Mouse (Mus musculus) midbrain, embryonic 11.5 days (tissue): ENCODE measurements around the gene Csnk2a1. TPM values are rescaled to one million over a fixed set of nuclear protein-coding genes. Genes with fewer than 3 reads are reported as not detected.

Experiments used
- ATAC-seq: fragments of 200-750 bp; cut with Nextera tagmentation; 2 replicates; pipeline ENCODE4 v1.8.0; 2017; ENCODE audit warnings: moderate TSS enrichment, moderate library complexity; ENCODE audit not compliant: low FRiP score
- DNase-seq: peaks from one replicate; pipeline ENCODE4 v3.0.0; 2015; ENCODE audit warnings: low spot score; ENCODE audit errors: missing footprints
- H3K27ac ChIP-seq: fragments of 300-500 bp; sonication (generic); 2 replicates; pipeline ENCODE4 v1.5.1; 2014; ENCODE audit warnings: low read depth, low read length
- H3K27me3 ChIP-seq: fragments of 300-500 bp; sonication (generic); 2 replicates; pipeline ENCODE4 v1.6.1; 2014; ENCODE audit warnings: mild to moderate bottlenecking, low read length, moderate library complexity, mixed read lengths; ENCODE audit not compliant: control insufficient read depth, insufficient read depth
- H3K36me3 ChIP-seq: fragments of 300-500 bp; sonication (generic); 2 replicates; pipeline ENCODE4 v1.6.1; 2014; ENCODE audit warnings: mild to moderate bottlenecking, low read length, moderate library complexity, mixed read lengths; ENCODE audit not compliant: control insufficient read depth, insufficient read depth
- H3K4me1 ChIP-seq: fragments of 300-500 bp; sonication (generic); 2 replicates; pipeline ENCODE4 v1.6.1; 2014; ENCODE audit warnings: low read length; ENCODE audit not compliant: control insufficient read depth, insufficient read depth
- H3K4me2 ChIP-seq: fragments of 300-500 bp; sonication (generic); 2 replicates; pipeline ENCODE4 v1.6.1; 2014; ENCODE audit warnings: mild to moderate bottlenecking, moderate library complexity
- H3K4me3 ChIP-seq: fragments of 300-500 bp; sonication (generic); 2 replicates; pipeline ENCODE4 v1.5.1; 2014; ENCODE audit warnings: low read depth, low read length
- H3K9ac ChIP-seq: fragments of 300-500 bp; sonication (generic); 2 replicates; pipeline ENCODE4 v1.6.1; 2014; ENCODE audit warnings: low read length
- H3K9me3 ChIP-seq: fragments of 300-500 bp; sonication (generic); 2 replicates; pipeline ENCODE4 v1.6.1; 2016; ENCODE audit warnings: low read length; ENCODE audit not compliant: control insufficient read depth
- WGBS: fragments of 180-500 bp; shearing (Covaris S2); extraction: QIAGEN DNeasy Blood & Tissue Kit; methylation state at CpG from one replicate; pipeline ENCODE4 v1.1.7; 2014; 5-methylcytosine and 5-hydroxymethylcytosine counted together
- polyA plus RNA-seq: library from polyadenylated mRNA; unstranded; fragments of >200 nt; fragmentation: Nextera tagmentation; extraction: Ambion mirVana; gene quantifications from 2 replicates; pipeline ENCODE4 v1.2.1, GENCODE M21; 2014

The Csnk2a1 gene
- polyA plus RNA-seq, 1 experiment from 2014 or later, result 63.8 TPM

GRCm38 (mm10) chr2:152223521-152224300, 2.9 kb upstream of the Csnk2a1 start:
- Histone ChIP-seq H3K4me3 (no peak overlapping the region), H3K27me3 (no peaks in the 10 kb centered on the region), H3K4me1 (peaks cover 15% of the 10 kb centered on the region), H3K4me2 (no peak overlapping the region), H3K9me3 (no peaks in the 10 kb centered on the region), H3K9ac (no peak overlapping the region), H3K36me3 (no peaks in the 10 kb centered on the region), H3K27ac (no peak overlapping the region)
- ATAC-seq (no peak), DNase-seq (no peak)
- 69% methylated on average over 8 of the region's 8 CpGs for WGBS

- Histone ChIP-seq H3K9ac (peak overlapping the region; percentile 96; the same call in 1 of the 2 replicates), H3K4me1 (peaks cover 15% of the 10 kb centered on the region), H3K36me3 (no peaks in the 10 kb centered on the region), H3K9me3 (no peaks in the 10 kb centered on the region), H3K4me2 (no peak overlapping the region), H3K4me3 (no peak overlapping the region), H3K27me3 (no peaks in the 10 kb centered on the region), H3K27ac (no peak overlapping the region)
- DNase-seq (no peak), ATAC-seq (no peak)
- WGBS, result 79% methylated on average over 7 of the region's 7 CpGs
These were observed 1.1 kb upstream of the Csnk2a1 start for GRCm38 (mm10) chr2:152225536-152225935.

- DNase-seq, result peak; percentile 95
- Histone ChIP-seq H3K9ac (peak overlapping the region; percentile 96), H3K27me3 (no peaks in the 10 kb centered on the region), H3K4me3 (peak overlapping the region; percentile 81), H3K4me2 (peak overlapping the region; percentile 75), H3K4me1 (peaks cover 15% of the 10 kb centered on the region), H3K9me3 (no peaks in the 10 kb centered on the region), H3K36me3 (no peaks in the 10 kb centered on the region), H3K27ac (peak overlapping the region; percentile 90)
- ATAC-seq, result peak; percentile 84
- under 1% methylated on average over 38 of the region's 38 CpGs for WGBS
These were observed 427 bp downstream of the Csnk2a1 start for GRCm38 (mm10) chr2:152227051-152227481.

GRCm38 (mm10) chr2:152230046-152230445, 3.4 kb downstream of the Csnk2a1 start:
- Histone ChIP-seq H3K4me1 (peaks cover 15% of the 10 kb centered on the region), H3K4me2 (no peak overlapping the region), H3K27me3 (no peaks in the 10 kb centered on the region), H3K27ac (no peak overlapping the region), H3K9ac (no peak overlapping the region), H3K9me3 (no peaks in the 10 kb centered on the region), H3K36me3 (no peaks in the 10 kb centered on the region), H3K4me3 (no peak overlapping the region)
- DNase-seq (no peak), ATAC-seq (no peak)

DNA sequence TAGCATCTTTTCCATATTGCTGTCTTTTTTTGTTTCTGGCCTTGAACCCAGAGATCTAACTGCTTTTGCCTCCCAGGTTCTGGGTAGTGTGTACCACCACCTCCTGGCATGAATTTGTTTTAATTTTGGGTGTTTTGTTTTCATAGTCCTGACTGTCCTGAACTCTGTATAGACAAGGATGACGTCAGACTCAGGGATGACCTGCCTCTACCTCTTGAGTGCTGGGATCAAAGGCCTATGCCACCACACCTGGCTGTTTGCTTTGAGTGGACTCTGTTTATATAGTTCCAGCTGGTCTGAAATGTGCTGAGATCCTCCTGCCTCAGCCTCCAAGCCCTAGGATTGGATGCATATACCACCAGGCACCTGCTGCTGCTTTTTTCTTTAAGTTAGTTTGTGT, 11.3 kb downstream of the Csnk2a1 start:
- H3K4me3 ChIP-seq, result no peak overlapping the region
- no peaks in the 10 kb centered on the region for H3K9me3 ChIP-seq
- H3K4me2 ChIP-seq, result no peak overlapping the region
- no peak for ATAC-seq
- no peaks in the 10 kb centered on the region for H3K27me3 ChIP-seq
- no peaks in the 10 kb centered on the region for H3K4me1 ChIP-seq
- 95% methylated on average over 1 of the region's 1 CpGs for WGBS
- no peak overlapping the region for H3K27ac ChIP-seq
- DNase-seq, result peak; percentile 57
- no peak overlapping the region for H3K9ac ChIP-seq
- peaks cover 13% of the 10 kb centered on the region for H3K36me3 ChIP-seq

DNA sequence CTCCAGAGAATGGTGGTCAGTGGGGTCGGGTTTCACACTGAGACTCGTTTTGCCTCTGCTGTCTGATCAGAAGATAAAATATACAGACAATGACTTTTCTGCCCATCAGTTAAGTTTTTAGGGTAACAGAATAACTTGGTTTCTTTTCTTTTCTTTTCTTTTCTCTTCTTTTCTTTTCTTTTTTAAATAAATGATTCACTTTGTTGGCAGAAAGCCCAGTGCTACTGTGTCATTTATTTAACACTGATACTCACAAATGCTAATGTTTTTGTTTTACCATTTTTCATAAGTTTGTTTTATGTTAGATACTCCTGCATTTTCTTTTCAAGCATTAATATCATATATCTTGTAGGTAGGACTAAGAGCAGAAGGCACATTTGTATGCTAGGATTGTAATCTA, 13.9 kb downstream of the Csnk2a1 start:
- no peak overlapping the region for H3K4me3 ChIP-seq
- WGBS, result 81% methylated on average over 2 of the region's 2 CpGs
- H3K9ac ChIP-seq, result no peak overlapping the region
- H3K27me3 ChIP-seq, result no peaks in the 10 kb centered on the region
- H3K36me3 ChIP-seq, result peaks cover 13% of the 10 kb centered on the region
- no peak for DNase-seq
- no peak overlapping the region for H3K27ac ChIP-seq
- no peak for ATAC-seq
- H3K4me1 ChIP-seq, result no peaks in the 10 kb centered on the region
- no peaks in the 10 kb centered on the region for H3K9me3 ChIP-seq
- no peak overlapping the region for H3K4me2 ChIP-seq

- H3K4me2 ChIP-seq, result no peak overlapping the region
- WGBS, result 92% methylated on average over 1 of the region's 1 CpGs
These were observed 20.6 kb downstream of the Csnk2a1 start for GRCm38 (mm10) chr2:152247213-152247612.

GRCm38 (mm10) chr2:152250511-152250910, 23.9 kb downstream of the Csnk2a1 start:
- H3K9me3 ChIP-seq, result no peaks in the 10 kb centered on the region
- ATAC-seq (no peak), DNase-seq (no peak)
- peaks cover 14% of the 10 kb centered on the region; the same call in 1 of the 2 replicates for H3K36me3 ChIP-seq
- H3K4me1 ChIP-seq, result no peaks in the 10 kb centered on the region
- no peak overlapping the region for H3K27ac ChIP-seq
- H3K4me3 ChIP-seq, result no peak overlapping the region
- no peak overlapping the region for H3K4me2 ChIP-seq
- no peak overlapping the region for H3K9ac ChIP-seq
- no peaks in the 10 kb centered on the region for H3K27me3 ChIP-seq
- WGBS, result 88% methylated on average over 2 of the region's 4 CpGs

More at GRCm38 (mm10) chr2:152247213-152247612, 20.6 kb downstream of the Csnk2a1 start:
- H3K27ac ChIP-seq, result no peak overlapping the region
- DNase-seq (no peak), ATAC-seq (no peak)
- peaks cover 8% of the 10 kb centered on the region; the same call in 1 of the 2 replicates for H3K36me3 ChIP-seq
- H3K27me3 ChIP-seq, result no peaks in the 10 kb centered on the region
- H3K4me1 ChIP-seq, result no peaks in the 10 kb centered on the region
- H3K9me3 ChIP-seq, result no peaks in the 10 kb centered on the region
- H3K9ac ChIP-seq, result no peak overlapping the region
- H3K4me3 ChIP-seq, result no peak overlapping the region

GRCm38 (mm10) chr2:152259739-152260138, 33.1 kb downstream of the Csnk2a1 start:
- WGBS, result 83% methylated on average over 1 of the region's 1 CpGs
- no peak overlapping the region for H3K4me3 ChIP-seq

More at GRCm38 (mm10) chr2:152259739-152260138, 33.1 kb downstream of the Csnk2a1 start:
- no peak overlapping the region for H3K4me2 ChIP-seq
- no peaks in the 10 kb centered on the region for H3K4me1 ChIP-seq
- no peaks in the 10 kb centered on the region for H3K9me3 ChIP-seq
- H3K27me3 ChIP-seq, result no peaks in the 10 kb centered on the region
- DNase-seq, result no peak
- no peak for ATAC-seq
- H3K27ac ChIP-seq, result no peak overlapping the region
- H3K9ac ChIP-seq, result no peak overlapping the region
- peaks cover 13% of the 10 kb centered on the region for H3K36me3 ChIP-seq
